Mouse (Mus musculus) forebrain, embryonic 13.5 days (tissue): ENCODE measurements at regions not wholly inside any gene's neighbourhood (a gene's known extent, or its start where the extent isn't known, plus 50 kb on each side); places are given as distances from the start of the nearest gene placed in this dataset.
A peak's percentile ranks its signal among the peaks of the same experiment; 100 is the strongest.

Experiments
- ATAC-seq: fragments of 200-750 bp; cut with Nextera tagmentation; 2 replicates; pipeline ENCODE4 v1.8.0; 2017
- H3K27ac ChIP-seq: fragments of 300-500 bp; sonication (generic); 2 replicates; pipeline ENCODE4 v1.5.1; 2015; ENCODE audit warnings: inconsistent platforms, mild to moderate bottlenecking, moderate library complexity
- H3K27me3 ChIP-seq: fragments of 300-500 bp; sonication (generic); 2 replicates; pipeline ENCODE4 v1.6.1; 2015; ENCODE audit warnings: mild to moderate bottlenecking, inconsistent platforms
- H3K36me3 ChIP-seq: fragments of 300-500 bp; sonication (generic); 2 replicates; pipeline ENCODE4 v1.6.1; 2015; ENCODE audit warnings: mild to moderate bottlenecking, inconsistent platforms; ENCODE audit not compliant: poor library complexity, severe bottlenecking
- H3K4me1 ChIP-seq: fragments of 300-500 bp; sonication (generic); 2 replicates; pipeline ENCODE4 v1.6.1; 2015; ENCODE audit warnings: inconsistent platforms
- H3K4me2 ChIP-seq: fragments of 300-500 bp; sonication (generic); 2 replicates; pipeline ENCODE4 v1.6.1; 2015; ENCODE audit warnings: inconsistent platforms, mild to moderate bottlenecking, moderate library complexity
- H3K4me3 ChIP-seq: fragments of 300-500 bp; sonication (generic); 2 replicates; pipeline ENCODE4 v1.5.1; 2015; ENCODE audit warnings: mild to moderate bottlenecking, inconsistent platforms
- H3K9ac ChIP-seq: fragments of 300-500 bp; sonication (generic); 2 replicates; pipeline ENCODE4 v1.6.1; 2015; ENCODE audit warnings: mild to moderate bottlenecking, inconsistent platforms
- H3K9me3 ChIP-seq: fragments of 300-500 bp; sonication (generic); replicated peaks from 2 replicates; pipeline ENCODE4 v1.6.1; 2016; ENCODE audit warnings: inconsistent platforms
- WGBS: fragments of 180-500 bp; shearing (Covaris S2); methylation state at CpG from one replicate; pipeline ENCODE4 v1.1.7; 2015; 5-methylcytosine and 5-hydroxymethylcytosine counted together

GRCm38 (mm10) chr8:7206596-7206995, 1454.4 kb downstream of the Efnb2 start:
- no peaks in the 10 kb centered on the region for H3K9me3 ChIP-seq
- no peak overlapping the region for H3K4me3 ChIP-seq
- no peaks in the 10 kb centered on the region for H3K27me3 ChIP-seq
- H3K4me2 ChIP-seq, result no peak overlapping the region
- H3K4me1 ChIP-seq, result no peaks in the 10 kb centered on the region
- ATAC-seq, result no peak
- H3K36me3 ChIP-seq, result no peaks in the 10 kb centered on the region
- no peak overlapping the region for H3K9ac ChIP-seq
- no peak overlapping the region for H3K27ac ChIP-seq

DNA sequence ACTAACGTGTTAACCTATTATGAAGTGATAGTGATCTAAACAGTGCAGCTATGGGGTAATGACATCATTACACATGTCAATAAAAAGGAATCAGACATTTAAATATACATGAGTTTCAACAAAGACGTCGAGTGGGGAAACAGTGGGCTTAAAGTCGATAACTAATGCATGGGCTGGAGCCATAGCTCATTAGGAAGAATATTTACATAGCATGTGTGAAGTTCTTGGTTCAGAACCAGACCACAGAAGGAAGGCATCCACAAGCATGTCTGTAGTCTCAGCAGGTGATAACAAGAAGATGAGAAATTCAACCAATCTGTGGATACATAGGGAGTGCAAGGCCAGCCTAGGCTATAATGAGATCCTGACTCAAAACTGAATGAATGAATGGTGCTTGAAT, 1456.0 kb downstream of the Efnb2 start:
- H3K4me1 ChIP-seq, result no peaks in the 10 kb centered on the region
- peak; percentile 58; the same call in 1 of the 2 replicates for ATAC-seq
- H3K4me3 ChIP-seq, result no peak overlapping the region
- H3K4me2 ChIP-seq, result no peak overlapping the region
- no peaks in the 10 kb centered on the region for H3K27me3 ChIP-seq
- H3K27ac ChIP-seq, result no peak overlapping the region
- H3K9ac ChIP-seq, result no peak overlapping the region
- H3K9me3 ChIP-seq, result no peaks in the 10 kb centered on the region
- WGBS, result 61% methylated on average over 4 of the region's 4 CpGs
- H3K36me3 ChIP-seq, result no peaks in the 10 kb centered on the region

DNA sequence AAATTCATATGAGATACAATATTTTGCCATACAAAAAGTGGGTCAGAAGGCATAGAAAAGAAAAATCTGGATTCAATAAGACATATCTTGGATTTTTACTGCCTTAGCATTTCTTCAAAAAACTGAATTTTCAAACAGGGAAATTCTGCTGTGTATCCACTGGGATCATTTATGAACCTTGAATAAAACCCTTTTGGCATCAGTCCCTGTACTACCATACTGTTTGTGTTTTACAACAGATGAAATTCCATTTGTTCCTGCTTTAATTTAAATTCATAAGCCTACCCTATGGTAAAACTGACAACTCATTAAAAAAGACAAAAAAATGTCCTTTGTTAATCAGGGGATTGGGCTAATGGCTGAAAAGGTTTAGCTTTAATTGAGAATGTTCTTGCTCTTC, 1470.3 kb downstream of the Efnb2 start:
- Histone ChIP-seq H3K4me3 (no peak overlapping the region), H3K27ac (no peak overlapping the region), H3K4me1 (no peaks in the 10 kb centered on the region), H3K4me2 (no peak overlapping the region), H3K9me3 (no peaks in the 10 kb centered on the region), H3K36me3 (no peaks in the 10 kb centered on the region), H3K27me3 (no peaks in the 10 kb centered on the region), H3K9ac (no peak overlapping the region)
- no peak; the same call in 1 of the 2 replicates for ATAC-seq

DNA sequence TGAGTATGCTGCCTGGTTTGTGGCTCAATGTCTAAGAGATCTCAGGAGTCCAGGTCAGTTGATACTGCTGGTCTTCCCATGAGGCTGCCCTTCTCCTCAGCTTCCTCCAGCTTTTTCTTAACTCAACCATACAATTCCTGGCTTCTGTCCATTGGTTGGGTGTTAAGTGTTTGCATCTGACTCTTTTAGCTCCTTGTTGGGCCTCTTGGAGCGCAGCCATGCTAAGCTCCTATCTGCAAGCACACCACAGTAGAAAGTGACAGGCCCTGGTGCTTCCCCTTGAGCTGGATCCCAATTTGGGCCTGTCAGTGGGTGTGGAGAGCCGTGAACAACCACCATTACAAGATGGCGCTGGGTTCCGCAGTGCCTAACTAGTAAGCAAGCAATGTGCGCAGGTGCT, 1497.7 kb downstream of the Efnb2 start:
- no peaks in the 10 kb centered on the region for H3K9me3 ChIP-seq
- no peak for ATAC-seq
- 96% methylated on average over 5 of the region's 5 CpGs for WGBS

DNA sequence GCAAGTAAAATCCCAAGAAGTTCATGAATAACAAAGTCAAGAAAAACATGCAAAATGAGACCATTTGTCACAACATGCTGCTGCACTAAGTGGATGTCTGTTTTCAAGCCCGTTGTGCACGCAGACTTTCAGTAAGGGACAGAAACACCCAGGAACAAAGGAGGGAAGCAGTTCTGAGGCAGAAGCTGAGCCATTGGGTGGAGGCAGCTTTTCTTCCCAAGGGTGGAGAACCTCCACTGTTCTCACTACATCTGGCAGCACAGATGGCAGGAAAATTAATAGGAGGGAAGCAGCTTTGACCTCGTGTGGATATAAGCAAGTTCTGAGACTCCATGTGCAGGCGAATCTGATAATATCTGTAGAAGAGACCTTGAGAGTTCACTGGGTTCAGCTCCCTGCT, 1529.3 kb downstream of the Efnb2 start:
- peak; percentile 82 for ATAC-seq
- Histone ChIP-seq H3K4me1 (peaks cover 7% of the 10 kb centered on the region; the same call in 1 of the 2 replicates), H3K27ac (peak overlapping the region; percentile 68), H3K9me3 (no peaks in the 10 kb centered on the region), H3K4me3 (no peak overlapping the region), H3K36me3 (no peaks in the 10 kb centered on the region), H3K4me2 (no peak overlapping the region), H3K9ac (no peak overlapping the region), H3K27me3 (no peaks in the 10 kb centered on the region)
- 33% methylated on average over 4 of the region's 4 CpGs for WGBS

More for the DNA sequence above, 1497.7 kb downstream of the Efnb2 start:
- Histone ChIP-seq H3K4me1 (no peaks in the 10 kb centered on the region), H3K4me3 (no peak overlapping the region), H3K27ac (no peak overlapping the region), H3K4me2 (no peak overlapping the region), H3K9ac (no peak overlapping the region), H3K27me3 (no peaks in the 10 kb centered on the region), H3K36me3 (no peaks in the 10 kb centered on the region)

GRCm38 (mm10) chr8:7108849-7109248, 1552.2 kb downstream of the Efnb2 start:
- Histone ChIP-seq H3K9me3 (0 out of 2 replicates have a peak, but pooled peaks cover 4% of the 10 kb centered on the region), H3K4me1 (no peaks in the 10 kb centered on the region), H3K4me2 (no peak overlapping the region), H3K4me3 (no peak overlapping the region), H3K9ac (no peak overlapping the region), H3K27me3 (no peaks in the 10 kb centered on the region), H3K36me3 (no peaks in the 10 kb centered on the region), H3K27ac (no peak overlapping the region)
- ATAC-seq, result peak; percentile 73

- no peaks in the 10 kb centered on the region for H3K9me3 ChIP-seq
- ATAC-seq, result peak; percentile 96
- H3K9ac ChIP-seq, result no peak overlapping the region
- no peak overlapping the region for H3K27ac ChIP-seq
- no peaks in the 10 kb centered on the region for H3K36me3 ChIP-seq
- H3K4me1 ChIP-seq, result no peaks in the 10 kb centered on the region
- H3K27me3 ChIP-seq, result no peaks in the 10 kb centered on the region
- H3K4me3 ChIP-seq, result no peak overlapping the region
- WGBS, result 43% methylated on average over 2 of the region's 2 CpGs
- H3K4me2 ChIP-seq, result no peak overlapping the region
Measured at GRCm38 (mm10) chr8:7097577-7097976, 1563.5 kb downstream of the Efnb2 start.

DNA sequence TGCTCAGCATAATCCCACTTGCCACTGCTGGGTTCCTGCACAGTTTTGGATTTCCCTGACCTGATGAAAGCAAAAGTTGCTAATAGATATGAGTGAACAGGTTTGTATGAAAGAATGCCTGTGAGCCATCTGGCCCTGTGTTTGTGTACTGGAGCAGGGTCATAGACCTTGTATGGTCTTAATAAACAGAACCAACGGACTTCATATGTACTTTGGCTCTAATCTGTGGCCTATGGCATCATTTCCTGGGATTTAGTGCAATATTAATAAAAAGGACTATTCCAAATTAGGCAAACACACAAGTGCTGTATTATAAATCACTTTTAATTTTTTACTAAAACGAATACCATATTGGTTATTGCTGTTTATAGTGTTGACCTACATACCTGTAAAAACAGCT, 1568.2 kb downstream of the Efnb2 start:
- H3K27me3 ChIP-seq, result no peaks in the 10 kb centered on the region
- H3K4me2 ChIP-seq, result no peak overlapping the region
- H3K9ac ChIP-seq, result no peak overlapping the region
- H3K9me3 ChIP-seq, result no peaks in the 10 kb centered on the region
- no peak for ATAC-seq
- no peak overlapping the region for H3K27ac ChIP-seq
- no peaks in the 10 kb centered on the region for H3K36me3 ChIP-seq
- 78% methylated on average over 2 of the region's 2 CpGs for WGBS
- H3K4me1 ChIP-seq, result no peaks in the 10 kb centered on the region
- H3K4me3 ChIP-seq, result no peak overlapping the region

- Histone ChIP-seq H3K27me3 (no peaks in the 10 kb centered on the region), H3K9ac (no peak overlapping the region), H3K4me1 (no peaks in the 10 kb centered on the region), H3K4me2 (no peak overlapping the region), H3K9me3 (no peaks in the 10 kb centered on the region), H3K4me3 (no peak overlapping the region), H3K27ac (no peak overlapping the region), H3K36me3 (no peaks in the 10 kb centered on the region)
- ATAC-seq, result no peak
- 66% methylated on average over 2 of the region's 2 CpGs for WGBS
Measured at GRCm38 (mm10) chr8:7088123-7088522, 1572.9 kb downstream of the Efnb2 start.

- no peak for ATAC-seq
- WGBS, result 93% methylated on average over 4 of the region's 4 CpGs
- Histone ChIP-seq H3K27me3 (no peaks in the 10 kb centered on the region), H3K9me3 (no peaks in the 10 kb centered on the region), H3K4me2 (no peak overlapping the region), H3K9ac (no peak overlapping the region), H3K27ac (no peak overlapping the region), H3K36me3 (no peaks in the 10 kb centered on the region), H3K4me1 (no peaks in the 10 kb centered on the region), H3K4me3 (no peak overlapping the region)
Measured at GRCm38 (mm10) chr8:7060255-7060656, 1600.8 kb downstream of the Efnb2 start.

DNA sequence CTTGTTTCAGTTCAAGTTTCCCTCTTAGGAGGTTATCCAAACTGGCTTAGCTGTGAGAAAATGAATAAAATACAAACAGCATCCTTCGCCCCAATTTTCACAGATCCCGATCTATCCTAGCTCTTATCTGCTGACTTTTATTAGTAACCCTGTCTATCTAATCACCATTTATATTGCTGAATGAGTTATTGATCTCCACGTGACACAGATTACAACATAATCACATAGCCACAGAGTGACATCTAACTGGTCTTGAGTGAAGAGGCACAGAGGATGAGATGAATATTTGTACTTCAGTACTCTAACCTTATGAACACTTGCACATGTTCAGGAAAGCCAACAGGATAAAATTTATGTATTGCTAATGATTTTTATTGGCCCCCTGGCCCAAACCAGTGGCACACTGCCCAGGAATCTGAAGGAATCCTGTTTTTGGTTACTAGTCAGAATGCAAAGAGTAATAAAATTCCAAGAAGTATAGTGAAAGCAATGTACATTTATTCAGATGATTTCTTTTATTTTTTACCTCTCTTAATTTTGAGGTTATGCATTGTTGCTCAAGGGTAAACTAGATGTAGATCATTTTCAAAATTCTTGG, 1634.7 kb downstream of the Efnb2 start:
- Histone ChIP-seq H3K27ac (no peak overlapping the region), H3K27me3 (no peaks in the 10 kb centered on the region), H3K36me3 (no peaks in the 10 kb centered on the region), H3K4me1 (no peaks in the 10 kb centered on the region), H3K9ac (no peak overlapping the region), H3K4me3 (no peak overlapping the region), H3K4me2 (no peak overlapping the region), H3K9me3 (no peaks in the 10 kb centered on the region)
- no peak for ATAC-seq
- WGBS, result 90% methylated on average over 3 of the region's 3 CpGs

GRCm38 (mm10) chr8:7024336-7024735, 1636.7 kb downstream of the Efnb2 start:
- Histone ChIP-seq H3K36me3 (no peaks in the 10 kb centered on the region), H3K4me2 (no peak overlapping the region), H3K9ac (no peak overlapping the region), H3K4me1 (no peaks in the 10 kb centered on the region), H3K4me3 (no peak overlapping the region), H3K27me3 (no peaks in the 10 kb centered on the region), H3K9me3 (no peaks in the 10 kb centered on the region), H3K27ac (no peak overlapping the region)
- no peak for ATAC-seq
- 88% methylated on average over 3 of the region's 3 CpGs for WGBS

DNA sequence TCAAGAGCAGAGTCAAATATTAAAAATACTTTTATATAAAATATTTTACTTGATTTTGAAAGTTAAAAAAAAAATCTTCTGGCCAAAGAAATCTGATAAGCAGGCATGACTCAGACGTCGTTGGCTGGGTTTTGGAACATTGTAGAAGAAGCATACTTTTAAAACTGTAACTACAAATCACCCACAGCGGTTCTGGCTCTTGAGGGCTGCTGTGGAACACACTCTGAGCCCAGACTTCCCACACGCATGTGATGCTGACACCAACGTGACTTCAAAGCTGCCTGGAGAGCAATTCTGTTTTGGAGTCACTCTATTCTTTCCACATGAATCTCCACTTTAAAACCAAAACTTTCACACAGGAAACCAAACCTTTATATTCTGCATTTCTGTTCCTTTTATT, 1649.2 kb downstream of the Efnb2 start:
- no peak for ATAC-seq
- WGBS, result 88% methylated on average over 5 of the region's 5 CpGs
- Histone ChIP-seq H3K27ac (no peak overlapping the region), H3K4me2 (no peak overlapping the region), H3K4me3 (no peak overlapping the region), H3K36me3 (no peaks in the 10 kb centered on the region), H3K9ac (no peak overlapping the region), H3K27me3 (no peaks in the 10 kb centered on the region), H3K4me1 (no peaks in the 10 kb centered on the region), H3K9me3 (no peaks in the 10 kb centered on the region)
